Mouse (Mus musculus) MN1 (cell line): Measurements from ENCODE around the gene Ccdc33.

Experiments
- DNase-seq: peaks from one replicate; pipeline ENCODE4 v3.0.0-alpha.2; 2016; ENCODE audit warnings: low spot score

Ccdc33 gene

DNA sequence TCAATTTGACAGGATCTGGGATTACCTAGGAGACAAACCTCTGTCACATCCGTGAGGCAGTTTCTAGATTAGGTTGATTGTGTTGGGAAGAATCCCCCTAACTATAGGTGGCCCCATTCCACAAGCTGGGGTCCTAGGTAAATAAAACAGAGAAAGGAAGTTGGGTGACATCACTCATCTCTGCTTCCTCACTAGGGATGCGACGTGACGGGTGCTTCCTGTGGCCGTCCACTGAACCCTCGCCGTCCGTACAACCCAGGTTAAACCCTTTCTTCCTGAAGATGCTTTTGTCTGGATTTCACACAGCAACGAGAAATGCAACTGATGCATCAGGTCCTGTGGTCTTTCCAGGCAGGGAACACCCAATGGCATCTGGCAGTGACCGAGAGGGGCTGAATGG is 71.6 kb downstream of the Ccdc33 start:
- DNase-seq, result no peak

DNA sequence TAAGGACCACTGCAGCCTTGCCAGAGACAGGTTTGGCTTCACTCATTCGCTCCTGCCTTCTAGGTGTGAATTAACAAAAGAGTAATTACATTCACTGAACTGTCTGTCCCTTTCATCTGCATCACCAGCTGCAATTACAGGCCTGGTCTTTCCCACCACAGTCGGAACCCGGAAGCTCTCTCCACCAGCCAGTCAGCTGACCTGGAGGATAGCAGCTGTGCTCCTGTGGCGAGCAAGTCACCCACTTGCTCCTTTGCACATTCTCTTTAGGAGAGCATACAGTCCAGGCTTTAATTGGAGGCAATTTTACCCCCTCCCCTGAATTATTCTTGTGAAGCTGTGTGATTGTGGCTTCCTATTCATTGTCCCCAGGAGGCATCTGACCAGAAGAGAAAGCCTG is 73.0 kb downstream of the Ccdc33 start:
- peak; percentile 38 for DNase-seq

- no peak for DNase-seq
Measured at GRCm38 (mm10) chr9:58044828-58045227, 73.8 kb downstream of the Ccdc33 start.

- no peak for DNase-seq
Measured at GRCm38 (mm10) chr9:58043496-58044017, 75.1 kb downstream of the Ccdc33 start.

- DNase-seq, result no peak
Measured at GRCm38 (mm10) chr9:58042391-58042790, 76.2 kb downstream of the Ccdc33 start.

- no peak for DNase-seq
Measured at GRCm38 (mm10) chr9:58040977-58041376, 77.6 kb downstream of the Ccdc33 start.

GRCm38 (mm10) chr9:58038500-58039168 is 80.0 kb downstream of the Ccdc33 start:
- peak; percentile 81 for DNase-seq

- DNase-seq, result no peak
Measured at GRCm38 (mm10) chr9:58036961-58037360, 81.7 kb downstream of the Ccdc33 start.

GRCm38 (mm10) chr9:58035951-58036698 is 82.5 kb downstream of the Ccdc33 start:
- DNase-seq, result no peak

GRCm38 (mm10) chr9:58035519-58035918 is 83.1 kb downstream of the Ccdc33 start:
- no peak for DNase-seq

GRCm38 (mm10) chr9:58031895-58032294 is 86.7 kb downstream of the Ccdc33 start:
- DNase-seq, result no peak

GRCm38 (mm10) chr9:58029635-58030034 is 89.0 kb downstream of the Ccdc33 start:
- DNase-seq, result no peak

- no peak for DNase-seq
Measured at GRCm38 (mm10) chr9:58028841-58029240, 89.8 kb downstream of the Ccdc33 start.

DNA sequence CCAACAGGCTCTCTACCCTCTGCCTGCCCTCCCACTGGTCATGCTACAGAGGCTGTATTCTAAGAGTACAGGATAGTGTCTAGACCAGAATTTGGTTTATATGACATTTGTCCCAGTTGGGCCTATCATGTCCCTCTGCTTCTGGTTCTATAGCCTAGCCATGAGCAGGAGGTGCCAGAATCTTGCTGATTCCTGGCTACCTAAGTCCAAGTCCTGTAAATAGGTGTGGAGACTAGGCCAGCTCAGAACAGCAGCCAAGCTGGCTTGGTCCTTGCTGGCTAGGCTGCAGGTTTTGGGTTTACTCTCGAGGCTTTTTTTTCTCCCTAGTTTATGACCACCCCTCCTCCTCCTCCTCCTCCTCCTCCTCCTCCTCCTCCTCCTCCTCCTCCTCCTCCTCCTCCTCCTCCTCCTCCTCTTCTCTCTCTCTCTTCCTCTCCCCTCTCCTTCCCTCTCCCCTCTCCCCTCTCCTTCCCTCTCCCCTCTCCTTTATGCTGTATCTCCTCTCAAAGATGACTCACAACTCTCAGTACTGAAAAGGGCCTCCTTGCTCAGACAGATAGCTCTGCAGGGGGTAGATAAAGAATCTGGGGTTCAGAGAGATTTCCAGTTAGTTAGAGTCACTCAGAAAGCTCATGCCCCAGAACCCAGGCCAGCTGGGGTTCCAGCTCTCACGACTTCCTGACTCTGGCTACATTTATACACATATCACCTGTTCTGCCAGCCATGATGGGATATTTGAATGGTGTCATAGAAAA is 91.0 kb downstream of the Ccdc33 start:
- DNase-seq, result no peak

DNA sequence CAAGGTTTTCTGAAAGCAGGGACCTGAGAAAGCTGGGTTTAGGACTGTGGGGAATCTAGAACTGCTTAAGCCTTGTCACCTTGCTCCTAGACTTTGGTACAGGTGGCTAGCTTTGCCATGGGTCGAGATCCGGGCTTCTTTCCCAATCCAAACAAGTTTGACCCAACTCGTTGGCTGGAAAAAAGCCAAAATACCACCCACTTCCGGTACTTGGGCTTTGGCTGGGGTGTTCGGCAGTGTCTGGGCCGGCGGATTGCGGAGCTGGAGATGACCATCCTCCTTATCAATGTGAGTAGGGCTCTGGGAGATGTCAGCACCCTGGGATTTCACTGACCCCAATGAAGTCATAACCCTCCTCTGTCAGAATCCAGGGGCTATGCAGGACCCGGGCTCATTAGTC is 92.6 kb downstream of the Ccdc33 start:
- no peak for DNase-seq

DNA sequence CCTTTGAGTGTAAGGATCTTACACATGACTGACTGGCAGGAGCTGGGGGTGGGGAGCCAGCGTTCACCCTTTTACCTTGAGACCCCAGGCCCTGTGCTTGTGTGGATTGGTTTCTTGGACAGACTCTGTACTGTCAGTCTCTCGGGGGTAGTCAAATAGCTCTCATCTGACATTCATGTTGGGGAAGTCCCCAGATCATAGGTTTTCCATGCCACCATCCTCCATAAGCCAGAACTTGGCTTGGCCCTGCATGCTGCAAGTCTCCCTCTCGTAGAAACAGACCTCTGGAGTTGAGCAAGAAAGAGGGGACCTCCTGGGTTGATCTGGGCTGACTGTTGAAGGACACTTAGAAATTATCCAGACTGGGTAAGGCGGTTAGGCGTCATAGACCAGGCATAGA is 100.2 kb downstream of the Ccdc33 start:
- no peak for DNase-seq

- no peak for DNase-seq
Measured at GRCm38 (mm10) chr9:58016962-58017361, 101.7 kb downstream of the Ccdc33 start.

DNA sequence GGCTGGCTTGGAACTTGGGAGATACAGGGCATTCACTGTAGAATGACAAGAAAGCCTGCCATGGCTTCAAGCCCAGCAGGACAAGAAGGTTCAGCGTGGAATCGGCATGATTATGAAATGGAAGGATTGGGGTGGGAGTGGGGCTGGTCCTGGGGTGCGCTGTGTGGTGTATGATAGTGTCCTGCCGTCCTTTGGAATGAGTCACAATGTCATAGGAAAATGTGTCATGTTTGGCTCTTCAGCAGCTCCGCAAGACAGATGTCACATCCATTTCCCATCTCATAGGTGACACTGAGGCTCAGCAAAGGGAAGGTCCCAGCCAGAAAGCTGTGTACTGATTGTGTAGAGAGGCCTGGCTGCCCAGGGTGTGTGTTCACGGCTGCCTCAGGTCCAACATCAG is 102.8 kb downstream of the Ccdc33 start:
- DNase-seq, result no peak

DNA sequence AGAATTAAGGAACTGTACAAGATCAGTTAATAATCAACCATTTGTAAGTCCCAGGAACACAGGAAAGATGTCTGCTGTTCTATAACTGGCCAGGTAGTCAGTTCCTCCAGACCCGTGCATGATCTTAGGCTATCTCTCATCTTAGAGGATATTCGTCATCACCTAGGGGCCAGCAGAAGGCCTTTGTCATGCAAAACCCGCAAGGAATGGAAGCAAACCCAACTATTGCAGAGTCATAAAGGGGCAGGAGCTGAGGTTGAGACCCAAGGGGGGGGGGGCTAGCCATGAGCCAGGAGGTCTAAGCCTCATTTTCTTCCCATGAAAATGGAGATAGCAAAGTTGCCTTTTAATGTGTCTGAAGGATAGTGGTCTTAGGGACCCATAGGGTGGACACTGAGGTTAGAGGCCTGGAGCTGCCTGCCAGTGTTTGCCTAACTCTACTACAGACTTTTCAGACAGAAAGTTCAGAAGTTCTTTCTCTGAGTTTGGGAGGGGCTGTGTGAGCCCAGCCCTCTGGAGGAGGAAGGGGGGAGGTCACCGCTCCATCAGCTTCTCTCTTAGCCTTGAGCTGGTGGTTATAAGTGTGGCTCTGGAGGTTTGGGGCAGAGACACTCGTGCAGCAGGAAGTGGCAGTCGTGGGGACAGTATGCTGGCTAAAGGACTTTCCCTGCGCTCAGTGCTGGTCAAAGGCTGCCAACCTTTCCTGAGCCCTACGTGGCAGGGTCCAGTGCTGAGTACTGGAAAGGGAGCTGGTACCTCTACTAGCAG is 104.0 kb downstream of the Ccdc33 start:
- DNase-seq, result no peak

DNA sequence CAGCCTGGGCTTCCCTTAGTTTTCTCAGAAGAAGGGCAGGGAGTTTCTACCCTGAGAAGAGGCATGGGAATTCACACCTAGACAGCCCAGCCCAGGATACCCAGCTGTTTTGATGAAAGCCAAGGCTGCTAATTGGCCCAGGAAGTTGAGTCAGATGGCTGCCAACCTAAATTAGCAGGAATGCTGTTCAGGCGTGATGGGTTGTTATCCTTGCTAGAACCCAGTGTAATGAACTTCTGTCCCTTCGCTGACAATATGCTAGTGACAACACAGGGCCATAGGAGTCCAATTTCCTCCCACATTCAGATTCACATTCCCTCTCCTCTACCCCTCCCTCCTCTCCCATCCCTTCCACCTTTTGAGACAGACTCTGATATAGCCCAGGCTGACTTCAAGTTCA is 105.7 kb downstream of the Ccdc33 start:
- no peak for DNase-seq

DNA sequence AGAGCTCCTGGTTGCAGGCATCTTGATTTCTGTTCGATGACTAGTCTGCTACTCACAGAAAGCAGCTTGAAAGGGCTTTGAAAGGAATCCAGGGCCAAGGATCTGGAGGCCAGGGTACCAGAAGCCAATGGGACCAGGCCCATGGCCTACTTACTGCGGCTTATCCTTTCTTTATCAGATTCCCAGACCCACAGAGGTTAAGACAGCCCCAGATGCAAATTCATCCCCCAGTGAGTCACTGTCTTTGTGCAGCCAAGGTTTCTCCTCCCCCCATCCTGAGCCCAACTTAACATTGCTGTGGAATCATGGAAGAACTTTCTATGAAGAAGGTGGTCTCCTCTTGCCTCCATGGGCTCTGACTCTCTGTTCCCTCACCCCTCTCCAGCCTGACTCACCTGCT is 106.1 kb downstream of the Ccdc33 start:
- DNase-seq, result peak; percentile 81

GRCm38 (mm10) chr9:58011552-58011951 is 107.1 kb downstream of the Ccdc33 start:
- no peak for DNase-seq
